Mouse (Mus musculus) myocyte (in vitro differentiated cells): ENCODE results near the gene Rwdd2a. TPM values are rescaled to one million over a fixed set of nuclear protein-coding genes. Genes with fewer than 3 reads are reported as not detected.

Experiments
- H3K27me3 ChIP-seq: one replicate; pipeline ENCODE4 v1.6.1; 2011; ENCODE audit not compliant: control insufficient read depth, insufficient read depth, insufficient read length
- H3K36me3 ChIP-seq: one replicate; pipeline ENCODE4 v1.6.1; 2011; ENCODE audit not compliant: control insufficient read depth, insufficient read depth
- H3K4me2 ChIP-seq: one replicate; pipeline ENCODE4 v1.6.1; 2011; ENCODE audit warnings: low read depth, control low read depth
- H3K4me3 ChIP-seq: one replicate; pipeline ENCODE4 v1.5.1; 2011; ENCODE audit warnings: mild to moderate bottlenecking, control low read depth, moderate library complexity
- H3K79me2 ChIP-seq: one replicate; pipeline ENCODE4 v1.6.1; 2011; ENCODE audit not compliant: control insufficient read depth, insufficient read depth
- H3ac ChIP-seq: one replicate; pipeline ENCODE4 v1.6.1; 2011; ENCODE audit not compliant: control insufficient read depth, insufficient read length
- CEBPB ChIP-seq: IDR thresholded peaks from 2 replicates; pipeline ENCODE4 v1.6.1; 2011; ENCODE audit warnings: mild to moderate bottlenecking, moderate library complexity; ENCODE audit not compliant: poor library complexity, insufficient read depth, severe bottlenecking
- E2F4 ChIP-seq: IDR thresholded peaks from one replicate; pipeline ENCODE4 v1.6.1; 2011; ENCODE audit warnings: mild to moderate bottlenecking, control low read depth, moderate library complexity; ENCODE audit not compliant: insufficient read depth
- MAX ChIP-seq: IDR thresholded peaks from one replicate; pipeline ENCODE4 v1.6.1; 2011; ENCODE audit warnings: low read depth, mild to moderate bottlenecking, control low read depth
- MYOD1 ChIP-seq, 3 experiments: IDR thresholded peaks; one replicate each; pipeline ENCODE4 v1.6.1; 2011; ENCODE audit warnings: control low read depth in 2 of 3, low read depth in 2 of 3, mild to moderate bottlenecking in 2 of 3, moderate library complexity in 1 of 3; ENCODE audit not compliant: insufficient read length in 2 of 3, control insufficient read depth in 1 of 3
- MYOG ChIP-seq, 3 experiments: IDR thresholded peaks; one replicate each; pipeline ENCODE4 v1.6.1; 2011; ENCODE audit warnings: control low read depth in 2 of 3, low read depth in 2 of 3, mild to moderate bottlenecking in 2 of 3; ENCODE audit not compliant: insufficient read length in 2 of 3, control insufficient read depth in 1 of 3, insufficient read depth in 1 of 3
- POLR2A ChIP-seq: IDR thresholded peaks from one replicate; pipeline ENCODE4 v1.6.1; 2011; ENCODE audit warnings: low read depth, mild to moderate bottlenecking, control low read depth, moderate library complexity; ENCODE audit not compliant: insufficient read length
- POLR2AphosphoS2 ChIP-seq: IDR thresholded peaks from one replicate; pipeline ENCODE4 v1.6.1; 2011; ENCODE audit warnings: low read depth, control low read depth; ENCODE audit not compliant: insufficient read length
- REST ChIP-seq: IDR thresholded peaks from one replicate; pipeline ENCODE4 v1.6.1; 2011; ENCODE audit warnings: mild to moderate bottlenecking, control low read depth, moderate library complexity; ENCODE audit not compliant: insufficient read depth, insufficient read length
- SRF ChIP-seq: IDR thresholded peaks from one replicate; pipeline ENCODE4 v1.6.1; 2011; ENCODE audit warnings: low read depth; ENCODE audit not compliant: control insufficient read depth, insufficient read length
- TCF12 ChIP-seq: IDR thresholded peaks from one replicate; pipeline ENCODE4 v1.6.1; 2011; ENCODE audit warnings: mild to moderate bottlenecking, control low read depth; ENCODE audit not compliant: poor library complexity, insufficient read depth, severe bottlenecking
- TCF3 ChIP-seq: IDR thresholded peaks from one replicate; pipeline ENCODE4 v1.6.1; 2011; ENCODE audit warnings: low read depth, control low read depth; ENCODE audit not compliant: insufficient read length
- USF1 ChIP-seq: IDR thresholded peaks from one replicate; pipeline ENCODE4 v1.6.1; 2011; ENCODE audit warnings: low read depth, mild to moderate bottlenecking, control low read depth, moderate library complexity
- polyA plus RNA-seq: library from polyadenylated mRNA; unstranded; fragments of >200 nt; fragmentation: generic; extraction: Trizol; gene quantifications from one replicate; pipeline ENCODE4 v1.2.1, GENCODE M21; 2012; ENCODE audit warnings: missing spikeins

Rwdd2a gene
- polyA plus RNA-seq, 1 experiment, result 2.1 TPM

GRCm38 (mm10) chr9:86544559-86544958, 27.2 kb upstream of the Rwdd2a start:
- H3K27me3 ChIP-seq, result no peaks in the 10 kb centered on the region
- TF ChIP-seq TCF3 (no peak), MYOG (IDR thresholded peaks at IDR 0.05; ENCODE audit: control insufficient read depth in 1 of 3, insufficient read depth in 1 of 3, insufficient read length in 2 of 3, low read depth in 2 of 3) (no peak), MYOD1 (IDR thresholded peaks at IDR 0.05; ENCODE audit: control insufficient read depth in 1 of 3, insufficient read length in 2 of 3, low read depth in 2 of 3) (no peak)
- no peak overlapping the region for H3K4me2 ChIP-seq
- H3K4me3 ChIP-seq, result no peak overlapping the region
- no peak overlapping the region for H3ac ChIP-seq
- H3K36me3 ChIP-seq, result peaks cover 37% of the 10 kb centered on the region
- no peaks in the 10 kb centered on the region for H3K79me2 ChIP-seq

GRCm38 (mm10) chr9:86549637-86550162, 22.1 kb upstream of the Rwdd2a start:
- Histone ChIP-seq H3K4me3 (no peak overlapping the region), H3K4me2 (no peak overlapping the region), H3K36me3 (peaks cover 30% of the 10 kb centered on the region), H3ac (no peak overlapping the region), H3K79me2 (no peaks in the 10 kb centered on the region), H3K27me3 (no peaks in the 10 kb centered on the region)
- TF ChIP-seq TCF3 (no peak), SRF (no peak), USF1 (no peak), MAX (no peak), TCF12 (no peak), MYOD1 (IDR thresholded peaks at IDR 0.05; ENCODE audit: control insufficient read depth in 1 of 3, insufficient read length in 2 of 3, low read depth in 2 of 3) (no peak), POLR2A (no peak), CEBPB (no peak), E2F4 (no peak), POLR2AphosphoS2 (no peak)

DNA sequence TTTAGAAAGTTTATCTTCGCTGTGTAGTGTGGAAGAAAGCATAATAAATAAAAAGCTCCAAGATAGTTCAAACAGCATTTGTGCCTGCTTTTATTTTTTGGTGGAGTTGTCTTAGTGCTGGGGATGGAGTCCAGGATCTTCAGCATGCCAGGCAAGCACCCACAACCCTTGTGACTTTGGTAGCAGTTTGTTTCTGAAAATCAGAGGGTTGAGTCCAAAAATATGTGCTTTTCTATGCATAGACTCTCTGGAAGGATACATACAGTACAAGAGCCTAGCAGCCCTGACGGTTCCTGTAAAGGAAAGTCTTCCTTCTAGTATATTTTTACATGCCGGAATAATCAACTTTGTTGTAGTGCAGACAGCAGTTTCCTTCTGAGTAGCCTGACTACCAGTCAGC, 21.1 kb upstream of the Rwdd2a start:
- Histone ChIP-seq H3K4me2 (no peak overlapping the region), H3K36me3 (peaks cover 33% of the 10 kb centered on the region), H3ac (no peak overlapping the region), H3K79me2 (no peaks in the 10 kb centered on the region), H3K27me3 (no peaks in the 10 kb centered on the region), H3K4me3 (no peak overlapping the region)
- TF ChIP-seq REST (no peak), POLR2AphosphoS2 (no peak), CEBPB (no peak), MYOD1 (IDR thresholded peaks at IDR 0.05; ENCODE audit: control insufficient read depth in 1 of 3, insufficient read length in 2 of 3, low read depth in 2 of 3) (no peak), TCF3 (no peak), USF1 (no peak)

DNA sequence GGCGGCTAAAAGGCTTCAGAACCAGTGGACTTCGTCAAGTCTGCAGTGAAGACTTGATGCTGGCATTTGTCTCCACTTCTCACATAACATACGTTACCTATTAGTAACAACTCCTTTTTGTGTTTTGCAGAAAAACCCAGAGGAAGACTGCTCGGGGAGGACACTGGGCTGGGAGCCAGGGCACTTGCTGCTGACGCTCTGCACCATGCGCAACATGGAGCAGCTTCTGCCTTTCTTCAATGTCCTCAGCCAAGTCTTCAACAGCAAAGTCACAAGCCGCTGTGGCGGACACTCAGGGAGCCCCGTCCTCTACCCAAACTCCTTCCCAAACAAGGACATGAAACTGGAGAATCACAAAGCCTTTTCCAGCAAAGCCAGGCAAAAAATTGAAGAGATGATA, 17.9 kb upstream of the Rwdd2a start:
- no peak overlapping the region for H3K4me3 ChIP-seq
- peaks cover 43% of the 10 kb centered on the region for H3K36me3 ChIP-seq
- H3K79me2 ChIP-seq, result no peaks in the 10 kb centered on the region
- H3ac ChIP-seq, result no peak overlapping the region
- TF ChIP-seq REST (no peak), TCF12 (no peak), MYOD1 (IDR thresholded peaks at IDR 0.05; ENCODE audit: control insufficient read depth in 1 of 3, insufficient read length in 2 of 3, low read depth in 2 of 3) (no peak), SRF (no peak), POLR2AphosphoS2 (no peak), MAX (no peak), E2F4 (no peak), TCF3 (no peak), CEBPB (no peak), USF1 (no peak), POLR2A (no peak), MYOG (IDR thresholded peaks at IDR 0.05; ENCODE audit: control insufficient read depth in 1 of 3, insufficient read depth in 1 of 3, insufficient read length in 2 of 3, low read depth in 2 of 3) (no peak)
- no peaks in the 10 kb centered on the region for H3K27me3 ChIP-seq
- no peak overlapping the region for H3K4me2 ChIP-seq

- no peak overlapping the region for H3K4me3 ChIP-seq
- H3ac ChIP-seq, result no peak overlapping the region
- no peaks in the 10 kb centered on the region for H3K27me3 ChIP-seq
- H3K36me3 ChIP-seq, result peaks cover 38% of the 10 kb centered on the region
- no peak for TF ChIP-seq MAX
- TF ChIP-seq SRF, result no peak
- TF ChIP-seq MYOD1 (IDR thresholded peaks at IDR 0.05; ENCODE audit: control insufficient read depth in 1 of 3, insufficient read length in 2 of 3, low read depth in 2 of 3), result no peak
- no peak for TF ChIP-seq TCF12
- no peak for TF ChIP-seq MYOG (IDR thresholded peaks at IDR 0.05; ENCODE audit: control insufficient read depth in 1 of 3, insufficient read depth in 1 of 3, insufficient read length in 2 of 3, low read depth in 2 of 3)
- no peak for TF ChIP-seq E2F4
- no peak for TF ChIP-seq CEBPB
- TF ChIP-seq REST, result no peak
- no peak for TF ChIP-seq POLR2A
- no peak for TF ChIP-seq TCF3
- TF ChIP-seq POLR2AphosphoS2, result no peak
- TF ChIP-seq USF1, result no peak
- H3K79me2 ChIP-seq, result no peaks in the 10 kb centered on the region
- no peak overlapping the region for H3K4me2 ChIP-seq
Observed at GRCm38 (mm10) chr9:86554641-86555040, 17.1 kb upstream of the Rwdd2a start.
